In genomic region chr4:138040589-138040988, GRCm38 (mm10) we compare ENCODE assay signal across 18 mouse cellular contexts. TPM values are rescaled to one million over a fixed set of nuclear protein-coding genes. Genes with fewer than 3 reads are reported as not detected.
A peak's percentile ranks its signal among the peaks of the same experiment; 100 is the strongest.
DNase-seq lines count a peak whose midpoint lies in the region; ATAC-seq and TF ChIP-seq lines count a peak whose summit lies in the region.
"Had no signal": no experiment of that assay in that cellular context is flagged by ENCODE, and none has a peak within 500 bp of the region (broad histone marks: within the 10 kb centered on the region; RNA-seq: fewer than 3 reads in every experiment).

No protein-coding gene starts in this region.

- intact Hi-C loops in gastrocnemius, adult 2 months (cut with DNase I): no loop called here
- intact Hi-C loops in gastrocnemius, postnatal 14 days (cut with DNase I; ENCODE audit: low total_unique reads): loop anchor here (10.0 kb wide), 1 partner anchor 64 kb away; no protein-coding TSS in a partner anchor

- H3K9ac ChIP-seq in liver, embryonic 11.5 days (ENCODE audit: low read depth, low read length): no peak overlapping the region
- H3K9ac ChIP-seq: heart, embryonic 12.5 days; liver, embryonic 13.5 days had no signal

- ATAC-seq in liver, embryonic 11.5 days (replicated peaks; ENCODE audit: low FRiP score): no peak
- ATAC-seq: forebrain, embryonic 14.5 days had no signal

- H3K9me3 ChIP-seq in liver, embryonic 11.5 days (ENCODE audit: control insufficient read depth, low read length): no peaks in the 10 kb centered on the region; the same call in 1 of the 2 replicates

- peaks cover 24% of the 10 kb centered on the region for H3K36me3 ChIP-seq in liver, embryonic 11.5 days (ENCODE audit: control insufficient read depth, insufficient read depth, low read length)
- H3K36me3 ChIP-seq in testis, adult 2 months (ENCODE audit: control insufficient read depth, insufficient read depth, low read length): 0 out of 2 replicates have a peak, but pooled peaks cover 1% of the 10 kb centered on the region

- no peaks in the 10 kb centered on the region for H3K27me3 ChIP-seq in liver, embryonic 11.5 days (replicated peaks; ENCODE audit: control insufficient read depth, insufficient read depth, low read length)
- no peaks in the 10 kb centered on the region for H3K27me3 ChIP-seq in testis, adult 2 months (ENCODE audit: control insufficient read depth, insufficient read depth, low read length)
- H3K27me3 ChIP-seq: heart, embryonic 12.5 days; liver, embryonic 13.5 days had no signal

- H3K4me2 ChIP-seq in liver, embryonic 11.5 days: no peak overlapping the region
- H3K4me2 ChIP-seq: heart, embryonic 12.5 days; liver, embryonic 13.5 days had no signal

- peaks cover 6% of the 10 kb centered on the region; the same call in 1 of the 2 replicates for H3K4me1 ChIP-seq in liver, embryonic 11.5 days (replicated peaks; ENCODE audit: control insufficient read depth, insufficient read depth, low read length)
- 0 out of 2 replicates have a peak, but pooled peaks cover 2% of the 10 kb centered on the region for H3K4me1 ChIP-seq in testis, adult 2 months (ENCODE audit: control insufficient read depth, insufficient read depth, low read length)

- TF ChIP-seq CTCF in gastrocnemius, adult 2 months (IDR thresholded peaks at IDR 0.05): peak; percentile 29; the same call in 1 of the 2 replicates
- TF ChIP-seq CTCF in testis, adult 2 months (IDR thresholded peaks at IDR 0.05; ENCODE audit: control insufficient read depth, insufficient read depth, insufficient replicate concordance, low read depth, low read length): 0 out of 2 replicates have a peak, but pooled peaks have one; percentile 6

- no peak overlapping the region for H3K4me3 ChIP-seq in gastrocnemius, adult 2 months
- no peak overlapping the region for H3K4me3 ChIP-seq in liver, embryonic 11.5 days (ENCODE audit: low read depth, low read length)
- no peak overlapping the region for H3K4me3 ChIP-seq in testis, adult 2 months (ENCODE audit: control insufficient read depth, low read depth, low read length)
- H3K4me3 ChIP-seq: heart, embryonic 12.5 days; liver, embryonic 13.5 days had no signal

- peak overlapping the region; percentile 90; the same call in 1 of the 2 replicates for H3K27ac ChIP-seq in gastrocnemius, adult 2 months
- no peak overlapping the region for H3K27ac ChIP-seq in liver, embryonic 11.5 days (ENCODE audit: low read depth, low read length)
- no peak overlapping the region for H3K27ac ChIP-seq in testis, adult 2 months (ENCODE audit: control insufficient read depth, insufficient read depth, low read depth, low read length)
- H3K27ac ChIP-seq: liver, embryonic 13.5 days had no signal

- WGBS in liver, embryonic 11.5 days: 93% methylated on average over 3 of the region's 3 CpGs

- no peak for TF ChIP-seq POLR2A in testis, adult 2 months (IDR thresholded peaks at IDR 0.05; ENCODE audit: control insufficient read depth, low read depth, low read length)

- no peak for DNase-seq in gastrocnemius, adult 2 months
- no peak for DNase-seq in gastrocnemius, adult 18-20 months (ENCODE audit: low spot score)
- DNase-seq in liver (peak; percentile 16), MN1 (ENCODE audit: low spot score) (no peak)
- DNase-seq in liver, embryonic 11.5 days (ENCODE audit: low spot score): no peak
- DNase-seq in testis, postnatal 14 days (ENCODE audit: low spot score): no peak
- no peak for DNase-seq in gastrocnemius, postnatal 14 days
- DNase-seq: adrenal gland, postnatal 10 days; cerebellum, adult 8-10 months; gastrocnemius, postnatal 10 days; heart, postnatal 4 days; liver, embryonic 13.5 days; right cerebral cortex, adult 18-20 months; spleen, adult 18-20 months; thymus, postnatal 4 days had no signal

RNA-seq across cellular contexts. Expression of gene Eif4g3, which starts 47.8 kb away (rescaled TPM):
- total RNA-seq in gastrocnemius, adult 2 months (2021): 100 to 1,000 TPM; 108 to 145 TPM
- 100 to 1,000 TPM; 115 to 117 TPM for total RNA-seq in gastrocnemius, adult 18-20 months (2021)
- 26.2 and 28.3 TPM in 2 replicates for polyA plus RNA-seq in liver, embryonic 11.5 days (2014; fragmentation: Nextera tagmentation; extraction: Ambion mirVana)
- polyA plus RNA-seq in testis, adult 2 months (2012; rRNA removed): 251 and 280 TPM in 2 replicates
- total RNA-seq in gastrocnemius, postnatal 14 days (2021): 10 to 100 TPM; 95.2 to 98.9 TPM
